Mouse (Mus musculus) ES-Bruce4 (cell line): Measurements from ENCODE around the gene Ldlrad3. TPM values are rescaled to one million over a fixed set of nuclear protein-coding genes. Genes with fewer than 3 reads are reported as not detected.

ENCODE experiments used
- H3K27ac ChIP-seq: 2 replicates; pipeline ENCODE4 v1.5.1; 2012; ENCODE audit warnings: low read length, inconsistent platforms; ENCODE audit not compliant: insufficient read depth
- H3K27me3 ChIP-seq: 2 replicates; pipeline ENCODE4 v1.6.1; 2012; ENCODE audit warnings: mild to moderate bottlenecking, low read length, inconsistent platforms; ENCODE audit not compliant: control insufficient read depth, poor library complexity, insufficient read depth, severe bottlenecking
- H3K36me3 ChIP-seq: 2 replicates; pipeline ENCODE4 v1.6.1; 2012; ENCODE audit warnings: inconsistent platforms, mild to moderate bottlenecking, low read length, moderate library complexity; ENCODE audit not compliant: control insufficient read depth, poor library complexity, insufficient read depth, severe bottlenecking
- H3K4me1 ChIP-seq: one replicate; pipeline ENCODE4 v1.8.1; 2011; ENCODE audit warnings: low read length; ENCODE audit not compliant: control insufficient read depth, insufficient read depth
- H3K4me3 ChIP-seq: 2 replicates; pipeline ENCODE4 v1.5.1; 2011; ENCODE audit warnings: low read depth, mild to moderate bottlenecking, low read length
- H3K9ac ChIP-seq: 2 replicates; pipeline ENCODE4 v1.6.1; 2012; ENCODE audit warnings: low read depth, mild to moderate bottlenecking, inconsistent platforms; ENCODE audit not compliant: poor library complexity, severe bottlenecking
- H3K9me3 ChIP-seq: replicated peaks from 2 replicates; pipeline ENCODE4 v1.6.1; 2012; ENCODE audit warnings: mild to moderate bottlenecking, low read length, inconsistent platforms; ENCODE audit not compliant: control insufficient read depth, poor library complexity, insufficient read depth, severe bottlenecking
- CTCF ChIP-seq: IDR thresholded peaks from one replicate; pipeline ENCODE4 v1.8.1; 2011; ENCODE audit warnings: low read depth, low read length
- EP300 ChIP-seq: IDR thresholded peaks from 2 replicates; pipeline ENCODE4 v1.6.1; 2011; ENCODE audit warnings: low read depth, low read length; ENCODE audit not compliant: insufficient read depth
- POLR2A ChIP-seq: IDR thresholded peaks from one replicate; pipeline ENCODE4 v1.8.1; 2011; ENCODE audit warnings: low read length; ENCODE audit not compliant: insufficient read depth
- polyA plus RNA-seq: library from polyadenylated mRNA; stranded (reverse); fragments of >200 nt; gene quantifications from 2 replicates; pipeline ENCODE4 v1.2.4, GENCODE M21; 2011; ENCODE audit warnings: low read depth; ENCODE audit not compliant: missing spikeins, insufficient read depth, insufficient read length

Ldlrad3 gene
- polyA plus RNA-seq, 1 experiment: 15.7 TPM

DNA sequence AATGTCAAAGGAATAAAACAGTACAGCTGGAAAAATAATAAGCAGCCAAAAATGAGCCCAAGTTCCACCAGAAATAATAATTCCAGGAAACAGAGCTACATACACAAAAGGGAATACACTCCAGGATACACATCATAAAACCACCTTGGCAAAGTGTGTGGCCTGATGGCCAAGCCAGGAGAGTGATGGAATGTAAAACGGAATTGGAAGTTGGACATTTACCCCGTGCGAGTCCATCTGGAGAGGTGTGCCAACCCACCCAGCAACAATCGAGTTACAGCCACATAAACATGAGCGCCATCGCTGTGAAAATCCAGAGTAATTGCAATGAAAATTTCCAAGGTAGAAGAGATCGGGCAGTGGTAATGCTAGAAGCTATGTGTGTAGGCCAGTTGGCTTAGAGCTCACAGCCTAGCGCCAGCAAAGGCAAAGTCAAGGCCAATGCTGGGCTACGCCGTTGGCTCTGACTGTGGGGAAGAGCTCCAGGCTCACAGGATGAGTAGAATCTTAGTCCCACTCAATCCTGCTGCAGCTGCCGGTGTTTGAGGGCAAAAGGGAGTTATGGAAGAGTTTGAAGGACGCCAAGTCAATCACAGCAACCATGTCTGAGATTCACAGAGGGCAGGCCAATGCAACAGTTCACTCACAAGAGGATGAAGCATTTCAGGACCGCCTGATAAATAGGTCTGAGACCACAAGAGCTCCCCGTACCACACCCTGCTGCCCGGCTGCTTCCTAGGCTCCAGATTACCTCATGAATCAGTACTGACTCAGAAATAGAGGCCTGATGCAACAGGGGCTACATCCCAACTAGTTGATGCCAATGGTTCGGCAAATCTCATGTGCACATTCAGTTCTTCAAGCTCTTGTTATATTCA, 7.0 kb upstream of the Ldlrad3 start:
- Histone ChIP-seq H3K9ac (no peak overlapping the region), H3K27ac (no peak overlapping the region), H3K9me3 (no peaks in the 10 kb centered on the region), H3K27me3 (no peaks in the 10 kb centered on the region), H3K36me3 (no peaks in the 10 kb centered on the region), H3K4me3 (no peak overlapping the region), H3K4me1 (no peaks in the 10 kb centered on the region)
- TF ChIP-seq EP300: no peak
- no peak for TF ChIP-seq POLR2A

DNA sequence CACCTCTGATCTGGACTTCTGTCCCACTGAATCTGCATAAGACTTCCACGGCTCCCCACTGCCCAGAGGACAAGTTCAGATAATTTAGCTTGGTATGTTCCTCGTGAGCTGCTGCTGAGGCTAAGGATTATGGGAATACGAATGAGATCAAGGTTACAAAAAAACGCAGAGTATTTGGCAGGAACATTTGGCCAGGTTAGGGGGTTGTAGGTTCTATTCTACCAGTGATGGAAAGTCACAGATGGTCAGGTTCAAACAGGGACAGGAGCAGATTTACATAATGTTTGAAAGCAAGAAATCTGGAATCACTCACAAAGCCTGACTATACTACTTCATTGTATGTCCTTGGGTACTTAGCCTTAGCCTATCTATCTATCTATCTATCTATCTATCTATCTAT, 5.6 kb upstream of the Ldlrad3 start:
- H3K27me3 ChIP-seq: no peaks in the 10 kb centered on the region
- H3K27ac ChIP-seq: no peak overlapping the region
- H3K4me1 ChIP-seq: no peaks in the 10 kb centered on the region
- H3K36me3 ChIP-seq: no peaks in the 10 kb centered on the region
- no peaks in the 10 kb centered on the region for H3K9me3 ChIP-seq
- no peak overlapping the region for H3K9ac ChIP-seq
- no peak overlapping the region for H3K4me3 ChIP-seq
- TF ChIP-seq POLR2A: no peak
- TF ChIP-seq CTCF: no peak
- TF ChIP-seq EP300: no peak

DNA sequence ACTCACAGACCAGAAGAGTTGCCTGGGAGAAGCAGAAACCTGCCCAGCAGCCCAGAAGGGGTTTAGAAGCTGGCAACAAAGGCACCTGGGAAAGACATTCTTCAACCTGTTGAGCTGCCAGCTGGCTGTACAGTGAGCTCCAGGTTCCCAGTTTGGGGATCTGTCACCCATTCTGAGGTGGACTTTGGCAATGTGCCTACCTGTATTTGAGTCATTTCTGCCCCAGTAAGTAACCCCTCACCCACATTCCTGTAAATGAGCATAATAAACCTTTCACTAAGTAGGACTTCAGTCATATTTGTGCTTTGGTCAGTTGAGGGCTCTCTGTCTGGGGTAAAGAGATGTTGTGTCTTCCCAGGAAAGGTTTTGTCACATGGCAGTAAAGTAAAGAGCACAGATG, 4.8 kb upstream of the Ldlrad3 start:
- H3K9me3 ChIP-seq: no peaks in the 10 kb centered on the region
- no peak for TF ChIP-seq CTCF
- no peak for TF ChIP-seq EP300
- no peak for TF ChIP-seq POLR2A

DNA sequence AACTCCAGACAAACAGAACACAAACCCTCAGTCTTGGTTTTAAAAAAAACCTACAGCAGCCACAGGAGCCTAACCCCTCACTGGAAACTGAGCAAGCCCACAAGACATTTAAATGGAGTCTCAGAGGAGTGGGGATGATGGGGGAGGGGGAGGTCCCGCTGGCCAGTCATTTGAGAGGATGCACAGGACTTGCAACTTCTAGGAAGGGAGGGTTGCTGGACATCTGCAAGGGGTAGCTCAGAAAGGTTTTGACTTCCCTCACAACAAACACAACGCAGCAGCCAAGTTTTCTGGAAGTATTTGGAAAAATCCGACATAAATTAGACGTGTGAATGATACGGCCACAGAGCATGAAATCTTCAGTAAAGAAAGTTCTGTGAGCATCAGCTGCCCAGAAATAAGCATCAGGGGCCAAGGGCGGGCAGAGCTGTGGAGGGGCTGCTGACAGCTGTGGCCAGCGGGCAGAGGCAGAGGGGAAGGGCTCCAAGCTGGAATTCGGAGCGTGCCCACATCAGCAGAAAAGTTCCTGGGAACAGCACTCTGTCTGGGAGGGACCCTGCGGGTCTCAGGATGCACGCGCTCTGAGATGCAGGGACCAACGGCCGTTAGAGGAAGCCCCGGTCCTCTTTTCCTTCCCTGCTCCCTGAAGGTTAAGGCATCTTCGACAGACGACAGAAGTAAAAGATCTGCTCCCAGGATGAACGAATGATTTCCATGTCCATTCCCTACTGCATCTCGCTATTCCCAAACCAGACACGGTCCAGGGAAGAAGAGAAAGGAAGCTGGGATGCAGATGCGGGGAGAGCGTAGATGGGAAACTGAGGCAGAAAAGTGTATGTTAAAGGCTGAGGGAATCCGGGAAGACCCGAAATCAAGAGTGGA, 875 bp downstream of the Ldlrad3 start:
- no peaks in the 10 kb centered on the region for H3K9me3 ChIP-seq
- H3K27me3 ChIP-seq: no peaks in the 10 kb centered on the region
- H3K36me3 ChIP-seq: no peaks in the 10 kb centered on the region
- no peaks in the 10 kb centered on the region for H3K4me1 ChIP-seq
- no peak overlapping the region for H3K27ac ChIP-seq
- TF ChIP-seq EP300 (no peak), POLR2A (no peak), CTCF (no peak)
- H3K9ac ChIP-seq: peak overlapping the region; percentile 95
- H3K4me3 ChIP-seq: peak overlapping the region; percentile 99

More for the DNA sequence above, 4.8 kb upstream of the Ldlrad3 start:
- no peaks in the 10 kb centered on the region for H3K27me3 ChIP-seq
- H3K4me1 ChIP-seq: no peaks in the 10 kb centered on the region
- no peaks in the 10 kb centered on the region for H3K36me3 ChIP-seq
- no peak overlapping the region for H3K27ac ChIP-seq
- no peak overlapping the region for H3K9ac ChIP-seq
- H3K4me3 ChIP-seq: no peak overlapping the region

DNA sequence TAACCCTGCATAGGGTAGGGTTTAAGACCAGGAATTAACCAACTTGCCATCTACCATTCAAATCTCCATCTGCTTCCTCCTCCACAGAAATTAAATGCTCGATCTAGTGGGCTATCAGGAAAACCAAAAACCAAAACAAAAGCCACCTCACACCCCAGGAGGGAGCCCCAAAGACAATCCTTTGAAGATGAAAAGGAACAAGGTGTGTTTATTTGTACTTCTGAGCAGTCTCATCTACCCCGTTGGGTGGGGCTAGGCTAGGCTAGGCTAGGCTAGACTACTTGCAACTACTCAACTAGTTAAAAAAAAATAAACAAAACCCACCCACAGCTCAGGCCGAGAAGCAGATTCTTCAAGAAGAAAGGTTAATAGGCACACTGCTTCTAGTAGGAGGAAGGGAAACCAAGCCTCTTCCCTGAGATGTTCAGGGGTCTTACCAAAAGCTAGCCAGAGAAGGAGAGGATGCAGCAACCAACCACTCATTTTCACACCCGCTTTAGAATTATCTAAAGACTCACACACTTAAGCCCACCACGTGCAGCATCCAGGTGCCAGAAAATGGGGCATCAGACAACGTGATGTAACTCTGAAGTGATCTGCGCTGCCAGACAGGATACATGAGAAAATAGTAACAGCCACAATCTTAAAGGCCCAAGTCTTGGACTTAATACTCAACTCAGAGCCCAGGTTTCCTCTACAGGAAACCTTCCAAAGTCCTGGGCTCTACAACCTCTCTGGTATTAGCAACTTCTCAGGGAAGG, 2.3 kb downstream of the Ldlrad3 start:
- Histone ChIP-seq H3K9me3 (no peaks in the 10 kb centered on the region), H3K4me3 (no peak overlapping the region)
- no peak for TF ChIP-seq POLR2A
- no peak for TF ChIP-seq CTCF
- TF ChIP-seq EP300: no peak

More for the DNA sequence above, 2.3 kb downstream of the Ldlrad3 start:
- Histone ChIP-seq H3K9ac (no peak overlapping the region), H3K36me3 (no peaks in the 10 kb centered on the region), H3K27ac (no peak overlapping the region), H3K27me3 (no peaks in the 10 kb centered on the region), H3K4me1 (no peaks in the 10 kb centered on the region)
